Mouse (Mus musculus): Measurements from ENCODE around the gene 4930432K21Rik.

The 4930432K21Rik gene

DNA sequence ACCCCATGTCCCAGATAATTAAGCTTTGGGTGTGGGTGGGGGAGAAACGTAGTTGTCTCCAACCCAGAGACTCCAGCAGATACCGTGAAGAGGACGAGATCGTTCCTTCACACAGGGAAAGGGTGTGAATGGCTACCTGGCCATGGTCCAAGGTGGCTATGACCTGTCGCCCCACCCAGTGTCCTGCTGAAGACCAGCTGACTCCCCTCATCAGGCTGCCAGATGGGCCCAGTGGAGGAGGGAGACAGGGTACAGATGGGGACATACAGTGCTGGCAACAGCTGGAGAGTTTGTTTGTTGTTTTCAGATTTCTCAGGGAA, 666 bp downstream of the 4930432K21Rik start:
- DNase-seq (ENCODE audit: low read depth, low spot score): no peak

DNA sequence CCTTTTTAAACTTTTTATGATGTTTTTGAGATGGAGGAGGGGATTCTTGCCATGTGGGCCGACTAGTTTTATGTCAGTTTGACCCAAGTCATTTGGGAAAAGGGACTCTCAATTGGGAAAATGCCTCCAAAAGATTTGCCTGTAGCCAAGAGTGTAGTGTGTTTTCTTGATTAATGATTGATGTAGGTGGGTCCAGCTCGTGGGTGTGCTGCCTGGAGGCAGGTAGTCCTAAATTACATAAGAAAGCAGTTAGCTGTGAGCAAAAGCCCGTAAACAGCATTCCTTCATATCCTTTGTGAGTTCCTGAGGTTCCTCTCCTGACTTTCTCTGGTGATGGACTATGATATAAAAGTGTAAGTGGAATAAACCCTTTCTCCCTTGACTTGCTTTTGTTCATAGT, 1.4 kb downstream of the 4930432K21Rik start:
- no peak for DNase-seq (ENCODE audit: low read depth, low spot score)

DNA sequence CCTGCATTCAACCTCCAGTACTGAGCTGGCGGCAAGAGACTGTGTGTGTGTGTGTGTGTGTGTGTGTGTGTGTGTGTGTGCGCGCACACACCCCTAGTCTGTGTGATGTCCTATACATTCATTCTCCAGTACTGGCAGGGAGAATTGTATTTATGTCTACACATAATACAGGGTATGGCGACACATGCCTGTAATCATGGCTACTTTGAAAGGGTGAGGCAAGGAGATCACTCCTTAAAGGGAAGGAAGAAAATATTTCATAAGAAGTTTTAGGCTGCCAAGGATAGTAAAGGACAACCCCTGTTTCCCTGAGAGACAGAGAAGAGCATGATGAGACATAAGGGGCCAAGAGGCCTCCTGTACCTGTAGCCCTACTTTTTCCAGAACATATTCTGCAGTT, 9.8 kb downstream of the 4930432K21Rik start:
- no peak for DNase-seq (ENCODE audit: low read depth, low spot score)

DNA sequence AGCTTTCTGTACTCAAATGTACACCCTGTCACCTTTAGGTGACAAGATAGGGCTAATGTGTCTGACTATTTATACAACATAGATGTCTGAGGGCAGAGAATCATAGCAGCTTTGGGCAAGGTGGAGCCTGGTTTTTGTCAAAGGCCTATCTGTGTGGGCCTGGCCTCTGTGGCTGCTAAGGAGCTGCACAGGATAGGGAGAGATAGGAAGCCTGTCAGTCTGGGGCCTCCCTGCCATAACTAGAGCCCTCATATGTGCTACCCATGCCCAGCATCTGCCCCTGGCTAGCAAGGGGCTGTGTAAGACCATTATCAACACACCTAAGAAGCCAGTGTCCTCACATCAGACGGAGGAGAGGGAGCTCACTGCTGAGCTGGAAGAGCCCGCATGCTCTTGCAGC, 19.9 kb downstream of the 4930432K21Rik start:
- DNase-seq (ENCODE audit: low read depth, low spot score): no peak

DNA sequence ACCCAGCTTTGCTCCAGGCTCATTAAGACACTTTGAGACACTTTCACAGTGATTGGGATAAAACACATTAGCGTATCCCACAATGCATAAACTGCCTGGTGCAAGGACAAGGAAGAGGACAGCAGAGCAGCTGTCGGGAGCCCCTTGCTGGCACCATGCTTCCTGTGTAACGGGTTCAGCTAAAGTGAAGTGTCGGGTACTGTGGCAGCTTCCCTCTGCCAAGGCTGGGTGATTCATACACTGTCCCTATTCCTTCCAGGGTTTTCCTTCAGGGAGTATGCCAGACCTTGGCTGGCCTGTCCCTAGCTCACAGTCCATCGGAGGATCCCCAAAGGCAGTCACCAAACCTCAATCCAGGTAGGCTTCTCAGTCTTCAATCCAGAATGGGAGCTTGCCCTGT, 22.3 kb downstream of the 4930432K21Rik start:
- no peak for DNase-seq (ENCODE audit: low read depth, low spot score)

DNA sequence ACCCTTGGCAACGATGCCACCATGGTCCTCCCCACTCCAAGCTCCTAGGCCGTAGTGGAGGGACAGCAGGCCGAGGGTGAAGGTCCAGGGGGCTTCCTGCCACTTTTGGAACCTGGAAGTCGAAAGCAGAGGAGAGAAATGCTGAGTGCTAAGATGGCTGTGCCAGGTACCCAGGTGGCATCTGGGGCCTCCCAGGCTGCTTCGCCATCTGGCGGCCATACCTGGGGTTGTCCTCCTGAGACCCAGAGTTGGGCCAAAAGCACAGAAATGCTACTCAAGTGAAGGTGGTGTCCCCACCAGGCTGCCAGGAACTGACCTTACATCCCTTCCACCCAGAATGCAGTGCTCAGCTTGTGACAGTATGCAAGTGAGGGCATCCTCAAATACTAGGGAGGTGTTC, 26.0 kb downstream of the 4930432K21Rik start:
- no peak for DNase-seq (ENCODE audit: low read depth, low spot score)

DNA sequence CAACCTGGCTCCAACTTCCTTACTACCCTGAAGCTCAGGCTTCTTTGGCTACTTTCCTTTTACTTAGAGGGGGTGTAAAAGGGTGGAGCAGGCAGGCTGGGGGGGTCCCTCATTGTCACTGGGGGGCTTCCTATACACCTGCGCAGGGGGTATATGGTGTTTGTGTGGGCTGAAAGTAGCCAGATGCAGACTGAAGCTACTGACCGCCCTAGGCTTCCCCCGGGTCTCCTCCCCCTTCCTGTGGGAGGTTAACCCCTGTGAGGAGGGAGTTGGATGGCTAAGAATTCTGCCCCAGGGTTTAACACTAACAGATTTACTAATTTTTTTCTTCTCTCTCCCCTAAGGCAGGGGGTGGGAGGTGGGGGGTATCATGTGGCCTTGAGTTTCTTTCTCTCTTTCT, 28.7 kb downstream of the 4930432K21Rik start:
- DNase-seq (ENCODE audit: low read depth, low spot score): no peak

DNA sequence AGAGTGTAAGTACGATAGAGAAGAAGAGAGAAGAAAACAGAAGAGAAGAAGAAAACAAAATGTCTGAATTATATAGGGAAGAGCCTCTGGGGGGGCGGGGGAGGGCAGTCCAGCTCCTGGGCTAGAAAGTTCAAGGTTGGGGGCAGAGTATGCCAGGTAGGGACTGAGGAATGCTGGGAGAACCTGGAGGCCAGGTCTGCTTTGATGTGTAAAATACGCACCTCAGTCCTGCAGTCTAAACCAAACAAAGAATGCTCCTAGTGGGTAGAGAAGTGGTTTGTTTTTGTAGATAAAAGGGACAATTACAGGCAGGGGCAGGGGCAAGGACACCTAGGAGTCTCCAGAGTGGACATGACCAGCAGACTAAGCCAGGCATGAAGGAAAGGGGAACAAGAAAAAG, 29.6 kb downstream of the 4930432K21Rik start:
- no peak for DNase-seq (ENCODE audit: low read depth, low spot score)

DNA sequence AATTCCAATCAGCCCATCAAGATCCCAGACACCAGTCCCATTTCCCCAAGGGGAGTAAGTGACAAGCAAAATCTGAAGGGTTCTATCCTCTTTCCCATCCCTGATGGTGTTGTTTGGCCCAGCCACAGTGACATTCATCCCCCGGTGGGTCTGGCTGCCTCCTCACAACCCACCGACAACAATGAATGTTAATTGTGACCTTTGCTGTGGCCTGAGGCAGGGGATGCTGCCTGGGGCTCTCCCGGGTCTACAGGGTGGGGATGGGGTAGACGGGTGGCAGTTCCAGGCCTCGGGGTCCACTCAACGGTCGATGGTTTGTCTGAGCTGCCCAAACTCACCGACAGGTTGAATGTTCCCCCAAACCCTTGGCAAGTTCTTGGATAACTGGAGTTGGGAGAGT, 30.8 kb downstream of the 4930432K21Rik start:
- DNase-seq (ENCODE audit: low read depth, low spot score): no peak

DNA sequence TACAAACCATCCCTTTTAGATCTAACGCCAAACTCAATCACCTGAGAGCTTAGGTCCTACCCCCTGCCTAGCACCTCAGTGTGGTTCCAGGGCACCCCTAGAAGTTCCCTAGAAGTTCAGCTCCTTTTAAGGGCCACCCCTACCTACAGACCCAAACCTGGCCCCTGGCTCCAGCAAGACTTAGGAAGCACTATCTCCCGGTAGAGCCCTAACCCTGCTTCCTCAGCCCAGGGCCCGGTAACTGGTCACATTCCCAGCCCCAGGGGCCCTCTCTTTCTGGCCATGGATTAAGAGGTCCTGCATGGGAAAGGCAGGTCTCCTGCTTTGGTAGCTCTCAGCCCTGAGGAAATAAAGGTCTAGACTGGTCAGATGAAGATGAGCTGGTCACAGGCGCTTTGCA, 32.1 kb downstream of the 4930432K21Rik start:
- no peak for DNase-seq (ENCODE audit: low read depth, low spot score)

DNA sequence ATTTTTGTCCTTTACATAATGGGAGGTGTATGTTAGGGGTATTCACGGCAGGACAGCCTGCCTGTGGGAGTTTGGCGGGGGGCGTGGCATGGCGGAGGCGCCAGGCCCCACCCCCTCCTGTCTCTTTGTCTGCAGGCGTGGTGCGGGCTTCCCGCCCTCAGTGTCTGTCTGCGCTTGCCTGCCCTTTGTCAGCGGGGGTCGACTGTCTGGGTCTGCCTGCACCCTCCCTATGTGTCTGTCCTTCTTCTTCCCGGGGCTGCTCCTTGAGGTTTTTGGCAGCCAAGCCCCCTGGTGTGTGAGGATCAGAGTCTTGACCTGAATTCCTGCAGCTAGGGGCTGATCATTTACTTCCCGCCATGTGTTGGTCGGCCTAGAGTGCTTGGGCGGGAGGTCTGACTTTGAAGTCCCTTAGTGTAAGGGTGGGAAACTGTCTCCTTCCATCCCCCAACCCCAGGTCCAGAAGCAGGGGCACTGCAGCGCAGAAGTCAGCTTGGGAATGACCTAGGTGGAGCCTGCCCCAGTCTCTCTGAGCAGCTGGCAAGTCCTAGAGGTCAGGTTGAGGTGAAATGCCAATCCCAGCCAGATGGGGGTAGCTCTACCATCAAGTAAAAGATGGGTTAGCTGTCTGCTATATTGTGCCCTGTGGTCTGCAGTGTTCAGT, 32.8 kb downstream of the 4930432K21Rik start:
- no peak for DNase-seq (ENCODE audit: low read depth, low spot score)

DNA sequence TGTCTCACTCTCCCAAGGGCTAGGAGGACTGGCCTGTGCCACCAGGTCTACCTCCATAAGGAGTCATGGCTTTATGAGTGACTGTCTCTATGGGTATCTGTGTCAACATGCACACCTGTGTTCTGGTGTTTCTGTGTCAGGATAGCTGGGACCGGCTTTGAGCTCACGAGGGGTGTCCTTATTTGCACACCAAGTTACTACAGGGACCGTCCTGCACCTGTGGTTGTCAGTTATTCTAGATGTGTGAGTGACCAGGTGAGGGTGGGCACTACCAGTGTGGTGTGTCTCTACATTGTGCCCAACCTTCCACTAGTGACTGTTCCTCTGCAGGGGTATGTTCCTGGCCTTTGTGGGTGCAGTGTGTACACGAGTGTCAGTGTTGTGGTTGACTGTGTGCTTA, 35.0 kb downstream of the 4930432K21Rik start:
- no peak for DNase-seq (ENCODE audit: low read depth, low spot score)

DNA sequence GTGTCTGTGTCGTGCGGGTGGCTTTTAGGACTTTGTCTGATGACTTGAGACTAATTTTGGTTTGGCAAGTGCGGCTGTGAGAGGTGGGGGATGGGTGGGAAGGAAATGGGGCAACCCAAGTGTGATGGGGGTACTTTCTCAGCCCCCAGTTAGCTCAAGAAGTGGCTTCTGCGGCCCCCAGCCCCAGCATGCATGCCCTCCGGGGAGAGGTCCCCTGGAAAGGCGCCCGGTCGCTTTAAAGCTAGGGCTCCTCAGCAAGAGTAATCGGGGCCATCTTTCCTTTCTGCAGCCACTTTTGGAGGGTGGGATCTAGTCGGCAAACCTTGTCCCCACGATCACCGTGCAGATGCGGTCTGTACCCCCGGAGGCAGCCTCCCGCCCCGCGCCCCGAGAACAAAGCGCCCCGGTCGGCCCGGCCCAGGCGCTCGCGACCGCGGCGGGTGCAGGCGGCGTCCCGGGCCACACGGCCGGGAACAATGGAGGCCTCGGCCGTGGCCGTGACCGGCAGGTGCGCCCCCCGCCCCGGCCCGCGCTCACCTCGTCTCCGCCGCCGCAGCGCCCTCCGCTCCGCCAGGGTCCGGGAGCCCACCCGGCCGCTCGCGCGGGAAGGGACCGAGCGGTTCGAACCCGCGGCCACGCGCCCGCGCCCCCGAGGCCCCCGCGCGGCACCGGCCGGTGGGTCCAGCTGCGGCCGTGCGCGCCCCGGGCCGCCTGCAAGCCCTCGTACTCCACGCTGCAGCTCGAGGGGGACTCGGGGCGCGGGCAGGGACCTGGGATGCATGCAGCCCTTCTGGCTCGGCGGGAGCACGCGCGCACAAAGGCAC, 35.6 kb downstream of the 4930432K21Rik start:
- no peak for DNase-seq (ENCODE audit: low read depth, low spot score)

DNA sequence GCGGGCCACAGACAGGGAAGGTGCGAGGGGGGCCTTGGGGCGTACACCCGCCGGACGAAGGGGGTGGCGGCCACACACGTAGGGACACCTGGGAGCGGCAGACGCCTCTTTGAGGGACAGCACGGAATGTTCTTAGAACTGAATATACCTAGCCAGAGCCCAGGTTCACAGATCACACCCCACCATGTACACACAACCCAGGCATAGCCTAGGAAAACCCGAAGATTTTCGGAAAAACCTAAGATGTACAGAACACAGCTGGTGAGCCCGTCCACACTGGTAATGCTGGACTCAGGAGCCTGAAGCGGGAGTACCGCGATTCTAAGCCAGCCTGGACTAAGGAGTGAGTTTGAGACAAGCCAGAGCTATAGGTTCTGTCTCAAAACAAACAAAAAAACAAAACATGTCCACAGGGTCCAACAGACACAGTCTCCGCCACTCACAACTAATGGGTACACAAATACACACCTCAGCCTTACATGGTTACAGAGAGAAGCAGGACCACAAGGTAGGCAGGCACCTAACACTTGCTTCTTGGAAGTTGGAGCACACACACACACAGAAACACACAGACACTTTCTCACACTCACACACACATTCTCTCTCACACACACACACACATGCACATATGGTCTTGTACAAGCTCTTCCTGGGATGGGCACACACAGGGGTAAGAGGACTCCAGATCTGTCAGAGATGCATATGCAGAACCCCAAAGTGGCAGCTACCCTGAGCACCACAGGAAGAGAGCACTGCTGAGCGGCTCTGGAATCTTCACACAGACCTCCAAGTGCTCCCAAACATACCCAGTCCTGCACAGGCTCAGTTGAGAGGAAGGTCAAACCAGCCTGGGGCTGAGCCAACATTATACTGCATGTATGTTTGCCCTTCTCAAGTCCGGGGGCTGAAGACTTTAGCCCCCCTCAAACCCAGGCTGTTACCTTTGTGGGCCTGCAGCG, 36.5 kb downstream of the 4930432K21Rik start:
- no peak for DNase-seq (ENCODE audit: low read depth, low spot score)

DNA sequence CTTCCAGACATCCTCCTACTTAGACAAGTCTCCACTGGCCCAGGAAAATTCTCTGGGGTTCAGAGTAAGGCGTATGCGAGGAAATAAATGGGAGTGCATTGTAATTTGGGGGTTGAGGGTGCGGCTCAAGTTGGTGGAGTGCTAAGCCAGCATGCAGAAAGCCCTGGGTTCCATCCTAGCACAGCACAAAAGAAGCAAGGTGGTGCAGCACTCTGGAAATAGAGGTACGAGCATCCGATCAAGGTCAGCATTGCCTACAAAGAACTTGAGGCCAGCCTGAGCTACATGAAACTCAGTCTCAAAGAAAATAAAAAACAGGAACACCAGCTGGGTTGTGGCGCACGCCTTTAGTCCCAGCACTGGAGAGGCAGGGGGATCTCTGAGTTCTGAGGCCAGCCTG, 37.3 kb downstream of the 4930432K21Rik start, which contains the start of gene Nanos3:
TSS of gene Nanos3 (minus strand) at position 101 of the 400 bp plus-strand sequence.
- no peak for DNase-seq (ENCODE audit: low read depth, low spot score)

DNA sequence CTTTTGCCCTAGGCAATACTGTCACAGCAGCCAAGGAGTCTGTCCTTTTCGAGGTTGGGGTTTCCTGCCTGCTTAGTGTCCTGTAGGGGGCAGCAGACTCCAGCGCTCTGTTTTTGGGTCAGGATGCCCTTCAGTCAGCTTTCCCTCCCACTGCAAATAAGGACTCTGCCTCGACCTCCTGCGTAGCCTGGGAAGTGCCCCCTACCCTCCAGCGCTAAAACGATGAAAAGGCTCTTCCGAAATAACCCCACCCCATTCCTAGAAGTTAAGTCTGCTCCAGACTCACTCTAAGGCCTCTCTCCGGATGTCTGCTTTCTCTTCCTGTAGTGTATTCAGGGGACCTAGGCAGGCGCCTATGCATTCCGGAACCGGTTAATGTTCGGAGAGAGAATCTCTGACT, 38.7 kb downstream of the 4930432K21Rik start:
- no peak for DNase-seq (ENCODE audit: low read depth, low spot score)

DNA sequence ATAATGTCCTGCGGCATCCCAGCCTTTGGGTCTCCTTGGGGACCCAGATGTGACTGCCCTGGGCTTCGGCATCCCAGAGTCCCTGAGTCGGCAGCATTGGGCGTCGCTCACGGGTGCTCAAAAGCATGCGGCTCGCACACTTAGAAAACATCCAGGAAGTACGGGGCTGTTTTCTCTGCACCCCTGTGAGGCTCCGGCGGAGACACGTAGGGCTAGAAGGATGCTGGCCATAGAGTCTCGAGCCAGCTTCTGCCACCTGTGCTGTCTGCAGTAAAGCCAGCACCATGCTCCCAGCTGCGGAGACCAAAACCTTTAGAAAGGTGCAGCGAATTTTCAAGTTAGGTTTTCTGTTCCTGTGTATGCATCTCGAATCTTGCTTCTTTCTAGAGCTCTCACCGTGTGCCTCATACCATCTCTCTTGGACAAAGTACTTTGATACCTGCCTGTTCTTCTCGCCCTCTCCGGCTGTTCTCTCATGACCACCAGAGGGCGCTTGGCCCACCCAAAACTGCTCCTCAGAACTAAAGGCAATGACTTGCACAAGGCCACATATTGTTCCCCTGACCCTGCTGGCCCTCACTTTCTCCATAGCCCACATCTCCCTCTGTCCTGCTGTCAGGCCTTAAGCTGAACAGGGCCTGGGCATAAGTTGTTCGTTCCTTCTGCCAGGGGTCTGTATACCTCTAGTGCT, 39.4 kb downstream of the 4930432K21Rik start:
- no peak for DNase-seq (ENCODE audit: low read depth, low spot score)

DNA sequence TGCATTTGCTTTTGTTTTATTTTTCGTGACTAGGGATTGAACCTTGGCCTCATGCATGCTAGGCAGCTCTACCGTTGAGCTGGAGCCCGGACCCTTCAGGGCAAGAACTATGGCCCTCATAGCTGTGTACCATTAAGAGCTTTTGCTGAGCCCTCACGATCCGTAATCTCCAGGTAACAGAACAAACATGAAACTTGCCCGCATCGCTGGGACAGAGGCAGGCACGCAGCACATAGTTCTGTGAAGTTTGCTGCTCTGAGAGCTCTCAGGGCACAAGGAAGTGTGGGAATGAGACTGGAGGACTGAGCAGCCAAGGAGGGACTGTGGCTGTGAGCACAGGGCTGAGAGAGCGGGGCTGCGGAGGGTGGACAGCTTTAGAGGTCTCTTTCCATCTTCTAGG, 40.8 kb downstream of the 4930432K21Rik start:
- no peak for DNase-seq (ENCODE audit: low read depth, low spot score)

DNA sequence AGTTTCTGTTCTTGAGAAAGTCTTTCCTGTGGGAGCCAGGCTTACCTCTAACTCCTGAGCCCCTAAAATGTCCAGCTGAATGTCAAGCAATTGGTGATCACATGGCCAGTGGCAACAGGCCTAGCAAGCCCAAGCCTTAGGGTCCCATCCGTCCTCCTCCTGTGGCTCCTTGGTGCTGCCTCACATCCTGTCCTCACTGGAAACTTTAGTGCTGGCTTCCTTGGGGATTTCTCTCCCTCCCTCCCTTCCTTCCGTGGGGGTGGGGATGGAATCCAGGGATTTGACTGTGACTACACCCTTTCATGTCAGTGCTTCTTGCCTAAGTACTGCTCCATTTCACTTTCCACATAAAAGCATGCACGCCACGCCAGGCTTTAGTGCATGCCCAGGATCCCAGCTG, 41.8 kb downstream of the 4930432K21Rik start:
- DNase-seq (ENCODE audit: low read depth, low spot score): no peak

DNA sequence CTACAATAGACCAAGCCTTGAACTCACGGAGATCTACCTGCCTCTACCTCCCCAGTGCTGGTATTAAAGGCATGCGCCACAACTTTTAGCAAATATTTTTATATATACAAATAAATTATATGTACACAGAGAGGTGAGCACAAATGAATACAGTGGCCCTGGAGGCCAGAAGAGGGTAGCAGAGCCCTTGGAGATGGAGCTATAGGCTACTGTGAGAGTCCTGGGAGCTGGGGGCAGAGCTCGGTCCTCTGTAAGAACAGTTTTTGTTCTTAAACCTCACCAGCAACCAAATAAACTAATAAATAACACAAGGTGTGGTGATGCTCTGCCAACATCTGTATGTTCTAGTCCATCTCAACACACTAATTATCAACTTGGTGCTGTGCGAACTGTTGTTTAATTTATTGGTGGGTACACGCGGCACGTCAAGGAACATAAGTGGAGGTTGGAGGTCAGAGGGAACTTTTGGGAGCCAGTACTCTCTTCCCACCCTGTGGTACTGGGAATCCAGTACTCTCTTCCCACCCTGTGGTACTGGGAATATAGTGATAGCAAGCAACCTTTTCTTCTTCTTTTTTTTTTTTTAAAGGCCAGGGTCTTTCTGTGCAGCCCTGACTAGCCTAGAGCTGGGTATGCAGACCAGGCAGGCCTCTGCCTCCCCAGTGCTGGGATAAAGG, 42.5 kb downstream of the 4930432K21Rik start:
- DNase-seq (ENCODE audit: low read depth, low spot score): no peak

DNA sequence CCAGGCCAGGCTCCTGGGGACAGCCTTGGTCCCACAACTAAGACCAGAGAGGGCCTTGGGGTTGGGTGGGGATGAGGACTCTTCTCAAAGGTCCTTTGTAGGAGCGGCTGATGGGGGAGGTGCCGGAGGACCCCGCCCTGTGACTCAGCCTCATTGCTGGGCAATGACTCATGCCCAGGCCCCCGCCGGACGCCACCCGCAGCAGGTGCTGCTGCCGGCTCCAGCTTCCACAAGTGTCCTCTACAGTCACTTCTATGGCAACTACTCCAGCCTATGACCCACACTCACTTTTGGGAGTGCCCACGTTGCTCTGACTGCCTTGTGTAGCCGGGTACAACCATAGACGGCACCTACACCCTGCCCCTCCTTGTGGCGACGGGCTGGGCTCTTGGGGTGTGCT, 44.2 kb downstream of the 4930432K21Rik start:
- DNase-seq (ENCODE audit: low read depth, low spot score): no peak

Measured in brain, embryonic 18.5 days (tissue).